Mouse (Mus musculus): ENCODE data around the gene Mapk1. TPM values are rescaled to one million over a fixed set of nuclear protein-coding genes. Genes with fewer than 3 reads are reported as not detected.
A peak's percentile ranks its signal among the peaks of the same experiment; 100 is the strongest.

The Mapk1 gene
- polyA plus RNA-seq, 1 experiment from 2014 or later: 181 TPM

DNA sequence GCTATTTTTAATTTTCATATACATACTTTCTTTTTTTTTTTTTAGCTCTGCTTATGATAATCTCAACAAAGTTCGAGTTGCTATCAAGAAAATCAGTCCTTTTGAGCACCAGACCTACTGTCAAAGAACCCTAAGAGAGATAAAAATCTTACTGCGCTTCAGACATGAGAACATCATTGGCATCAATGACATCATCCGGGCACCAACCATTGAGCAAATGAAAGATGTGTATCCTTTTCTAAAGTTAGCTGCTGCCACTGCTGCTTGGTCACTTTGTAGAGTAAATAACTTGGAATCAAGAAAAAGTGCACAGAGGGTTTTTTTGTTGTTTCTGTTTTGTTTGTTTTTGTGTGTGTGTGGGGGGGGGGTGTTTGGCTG is 32.7 kb downstream of the Mapk1 start:
- Histone ChIP-seq H3K27ac (ENCODE audit: low read depth) (no peak overlapping the region), H3K27me3 (ENCODE audit: insufficient read depth, low read length) (no peaks in the 10 kb centered on the region), H3K9me3 (ENCODE audit: low read depth, low read length) (no peaks in the 10 kb centered on the region), H3K4me2 (no peak overlapping the region), H3K4me3 (ENCODE audit: low read depth, low read length) (no peak overlapping the region), H3K9ac (no peak overlapping the region), H3K4me1 (ENCODE audit: insufficient read depth) (no peaks in the 10 kb centered on the region), H3K36me3 (ENCODE audit: insufficient read depth) (peaks cover 37% of the 10 kb centered on the region)
- ATAC-seq (ENCODE audit: insufficient read depth) (no peak), DNase-seq (no peak)
- TF ChIP-seq CTCF (IDR thresholded peaks at IDR 0.05; ENCODE audit: low read depth): no peak
- WGBS: 91% methylated on average over 3 of the region's 3 CpGs

DNA sequence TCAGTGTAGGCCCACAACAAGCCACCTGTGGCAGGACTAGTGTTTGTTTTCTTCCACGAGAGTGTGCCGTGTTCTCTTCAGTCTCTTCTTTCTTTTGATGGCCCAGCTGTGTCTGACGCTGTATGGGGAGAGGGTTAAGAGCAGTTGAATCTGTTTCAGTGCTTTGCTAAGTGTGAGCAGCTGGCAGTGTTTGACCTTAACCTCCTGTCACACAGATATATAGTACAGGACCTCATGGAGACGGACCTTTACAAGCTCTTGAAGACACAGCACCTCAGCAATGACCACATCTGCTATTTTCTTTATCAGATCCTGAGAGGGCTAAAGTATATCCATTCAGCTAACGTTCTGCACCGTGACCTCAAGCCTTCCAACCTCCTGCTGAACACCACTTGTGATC is 34.9 kb downstream of the Mapk1 start:
- Histone ChIP-seq H3K4me2 (no peak overlapping the region), H3K4me3 (ENCODE audit: low read depth, low read length) (no peak overlapping the region), H3K27ac (ENCODE audit: low read depth) (no peak overlapping the region), H3K4me1 (ENCODE audit: insufficient read depth) (no peaks in the 10 kb centered on the region), H3K9me3 (ENCODE audit: low read depth, low read length) (no peaks in the 10 kb centered on the region), H3K36me3 (ENCODE audit: insufficient read depth) (peaks cover 51% of the 10 kb centered on the region), H3K27me3 (ENCODE audit: insufficient read depth, low read length) (no peaks in the 10 kb centered on the region), H3K9ac (no peak overlapping the region)
- ATAC-seq (ENCODE audit: insufficient read depth): no peak
- 59% methylated on average over 6 of the region's 6 CpGs for WGBS
- DNase-seq: no peak
- TF ChIP-seq CTCF (IDR thresholded peaks at IDR 0.05; ENCODE audit: low read depth): no peak

GRCm38 (mm10) chr16:17024469-17025148 is 41.4 kb downstream of the Mapk1 start:
- peaks cover 62% of the 10 kb centered on the region for H3K36me3 ChIP-seq (ENCODE audit: insufficient read depth)
- H3K4me2 ChIP-seq: no peak overlapping the region
- peak; percentile 71 for DNase-seq
- 76% methylated on average over 3 of the region's 3 CpGs for WGBS
- H3K27me3 ChIP-seq (ENCODE audit: insufficient read depth, low read length): no peaks in the 10 kb centered on the region
- H3K4me3 ChIP-seq (ENCODE audit: low read depth, low read length): no peak overlapping the region
- H3K27ac ChIP-seq (ENCODE audit: low read depth): no peak overlapping the region
- H3K9ac ChIP-seq: no peak overlapping the region
- TF ChIP-seq CTCF (IDR thresholded peaks at IDR 0.05; ENCODE audit: low read depth): no peak
- peak; percentile 62 for ATAC-seq (ENCODE audit: insufficient read depth)
- H3K9me3 ChIP-seq (ENCODE audit: low read depth, low read length): no peaks in the 10 kb centered on the region
- no peaks in the 10 kb centered on the region for H3K4me1 ChIP-seq (ENCODE audit: insufficient read depth)

DNA sequence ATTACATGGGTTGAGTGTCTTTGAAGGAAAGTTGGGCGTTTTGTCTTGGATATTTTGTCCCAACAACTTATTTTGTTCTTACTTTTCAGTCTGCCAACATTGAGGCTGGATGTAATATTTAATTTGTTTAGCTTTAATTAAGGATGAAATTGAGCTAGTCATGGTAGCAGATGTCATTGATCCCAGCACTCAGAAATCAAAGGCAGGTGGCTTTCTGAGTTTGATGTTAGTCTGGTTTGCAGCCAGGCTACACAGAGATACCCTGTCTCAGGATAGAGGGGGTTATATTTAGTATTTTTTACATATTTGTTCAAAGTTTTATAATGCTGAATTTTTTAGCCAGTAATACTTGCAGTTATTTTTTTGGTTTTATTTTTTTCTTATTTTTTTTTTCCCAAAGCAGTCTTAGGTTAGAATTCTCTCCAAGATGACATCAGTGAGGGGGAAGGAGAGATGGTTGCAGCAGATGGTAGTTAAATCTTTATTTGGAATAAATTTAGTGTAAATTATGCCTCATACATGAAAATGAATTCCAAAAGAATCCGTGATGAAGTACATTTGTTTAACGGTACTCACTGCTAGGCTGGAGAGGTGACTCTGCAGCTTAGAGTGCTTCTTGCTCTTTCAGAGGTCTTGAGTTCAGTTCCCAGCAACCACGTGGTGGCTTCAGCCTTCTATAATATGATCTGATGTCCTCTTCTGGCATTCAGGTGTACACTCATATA is 47.0 kb downstream of the Mapk1 start:
- no peaks in the 10 kb centered on the region for H3K4me1 ChIP-seq (ENCODE audit: insufficient read depth)
- ATAC-seq (ENCODE audit: insufficient read depth): no peak
- H3K27ac ChIP-seq (ENCODE audit: low read depth): no peak overlapping the region
- no peak overlapping the region for H3K4me2 ChIP-seq
- no peak for TF ChIP-seq CTCF (IDR thresholded peaks at IDR 0.05; ENCODE audit: low read depth)
- H3K27me3 ChIP-seq (ENCODE audit: insufficient read depth, low read length): no peaks in the 10 kb centered on the region
- H3K9ac ChIP-seq: no peak overlapping the region
- 83% methylated on average over 4 of the region's 4 CpGs for WGBS
- H3K4me3 ChIP-seq (ENCODE audit: low read depth, low read length): no peak overlapping the region
- peaks cover 74% of the 10 kb centered on the region for H3K36me3 ChIP-seq (ENCODE audit: insufficient read depth)
- H3K9me3 ChIP-seq (ENCODE audit: low read depth, low read length): no peaks in the 10 kb centered on the region
- no peak for DNase-seq

- Histone ChIP-seq H3K9ac (no peak overlapping the region), H3K4me2 (no peak overlapping the region), H3K27me3 (ENCODE audit: insufficient read depth, low read length) (no peaks in the 10 kb centered on the region), H3K9me3 (ENCODE audit: low read depth, low read length) (no peaks in the 10 kb centered on the region), H3K4me3 (ENCODE audit: low read depth, low read length) (no peak overlapping the region), H3K4me1 (ENCODE audit: insufficient read depth) (no peaks in the 10 kb centered on the region), H3K36me3 (ENCODE audit: insufficient read depth) (peaks cover 85% of the 10 kb centered on the region), H3K27ac (ENCODE audit: low read depth) (no peak overlapping the region)
- WGBS: 91% methylated on average over 2 of the region's 2 CpGs
- no peak for TF ChIP-seq CTCF (IDR thresholded peaks at IDR 0.05; ENCODE audit: low read depth)
- no peak for ATAC-seq (ENCODE audit: insufficient read depth)
- no peak for DNase-seq
These were observed 50.6 kb downstream of the Mapk1 start for GRCm38 (mm10) chr16:17033754-17034153.

DNA sequence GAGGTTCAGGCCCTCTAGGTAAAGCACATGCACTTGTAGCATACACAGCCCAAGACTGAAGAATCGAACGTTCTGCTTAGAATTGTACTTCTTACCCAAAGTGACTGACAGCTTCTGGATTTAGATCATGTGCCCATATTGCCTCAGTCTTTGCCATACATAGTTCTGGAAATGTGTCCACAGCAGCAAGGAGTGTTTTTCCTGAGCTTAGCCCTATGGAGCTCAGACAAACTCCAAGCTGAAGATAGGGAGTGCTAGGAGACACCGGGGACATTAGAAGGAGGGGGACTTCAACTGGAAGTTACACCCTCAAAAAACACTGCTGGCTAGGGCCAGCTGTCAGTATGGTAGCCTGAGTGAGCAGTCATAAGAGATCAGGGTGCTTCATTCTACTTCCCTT is 57.5 kb downstream of the Mapk1 start:
- H3K27ac ChIP-seq (ENCODE audit: low read depth): no peak overlapping the region
- H3K9ac ChIP-seq: no peak overlapping the region
- 95% methylated on average over 3 of the region's 3 CpGs for WGBS
- no peak overlapping the region for H3K4me3 ChIP-seq (ENCODE audit: low read depth, low read length)
- no peak for TF ChIP-seq CTCF (IDR thresholded peaks at IDR 0.05; ENCODE audit: low read depth)
- no peaks in the 10 kb centered on the region for H3K9me3 ChIP-seq (ENCODE audit: low read depth, low read length)
- no peaks in the 10 kb centered on the region for H3K4me1 ChIP-seq (ENCODE audit: insufficient read depth)
- ATAC-seq (ENCODE audit: insufficient read depth) (no peak), DNase-seq (no peak)
- H3K27me3 ChIP-seq (ENCODE audit: insufficient read depth, low read length): no peaks in the 10 kb centered on the region
- no peak overlapping the region for H3K4me2 ChIP-seq
- H3K36me3 ChIP-seq (ENCODE audit: insufficient read depth): peaks cover 84% of the 10 kb centered on the region

DNA sequence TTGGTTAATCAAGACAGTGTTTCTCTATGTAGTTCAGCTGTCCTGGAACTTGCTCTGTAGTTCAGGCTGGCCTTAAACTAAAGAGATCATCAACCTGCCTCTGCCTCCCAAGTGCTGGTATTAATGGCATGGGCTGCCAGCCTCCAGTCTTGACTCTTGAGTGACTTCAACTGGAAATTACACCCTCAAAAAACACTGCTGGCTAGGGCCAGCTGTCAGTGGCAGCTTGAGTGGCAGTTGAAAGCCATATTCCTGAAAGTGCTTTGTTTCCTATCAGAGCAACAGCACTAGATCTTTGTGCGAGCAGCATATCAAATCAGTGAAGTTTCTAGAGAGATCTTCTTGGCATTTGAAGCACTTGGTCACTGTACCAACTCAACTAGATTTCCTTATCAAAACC is 58.2 kb downstream of the Mapk1 start:
- no peak overlapping the region for H3K4me2 ChIP-seq
- H3K27ac ChIP-seq (ENCODE audit: low read depth): no peak overlapping the region
- no peaks in the 10 kb centered on the region for H3K9me3 ChIP-seq (ENCODE audit: low read depth, low read length)
- H3K27me3 ChIP-seq (ENCODE audit: insufficient read depth, low read length): no peaks in the 10 kb centered on the region
- H3K4me1 ChIP-seq (ENCODE audit: insufficient read depth): no peaks in the 10 kb centered on the region
- TF ChIP-seq CTCF (IDR thresholded peaks at IDR 0.05; ENCODE audit: low read depth): no peak
- no peak overlapping the region for H3K9ac ChIP-seq
- no peak overlapping the region for H3K4me3 ChIP-seq (ENCODE audit: low read depth, low read length)
- ATAC-seq (ENCODE audit: insufficient read depth) (no peak), DNase-seq (no peak)
- 95% methylated on average over 1 of the region's 1 CpGs for WGBS
- peaks cover 81% of the 10 kb centered on the region for H3K36me3 ChIP-seq (ENCODE audit: insufficient read depth)
